Mouse (Mus musculus) thymus, adult 2 months (tissue): ENCODE measurements around the gene Zbtb17.

Source experiments
- CTCF ChIP-seq: fragments of 200-500 bp; IDR thresholded peaks from 2 replicates; pipeline ENCODE4 v1.5.1; 2012; ENCODE audit warnings: mild to moderate bottlenecking, control low read depth, low read length, moderate library complexity, borderline replicate concordance; ENCODE audit not compliant: control insufficient read depth, poor library complexity, insufficient read depth; ENCODE audit errors: extremely low read depth
- POLR2A ChIP-seq: fragments of 200-500 bp; IDR thresholded peaks from 2 replicates; pipeline ENCODE4 v1.6.1; 2012; ENCODE audit warnings: mild to moderate bottlenecking, low read length, control low read depth, moderate library complexity; ENCODE audit not compliant: control insufficient read depth, poor library complexity, insufficient read depth; ENCODE audit errors: extremely low read depth

GRCm38 (mm10) chr4:141420192-141420829 lies 24.1 kb upstream of the Zbtb17 start, which contains the start of gene Hspb7:
- no peak for TF ChIP-seq CTCF
- TF ChIP-seq POLR2A, result no peak
